Mouse (Mus musculus): ENCODE data around the gene Zfp263. TPM values are rescaled to one million over a fixed set of nuclear protein-coding genes. Genes with fewer than 3 reads are reported as not detected.

Zfp263 gene
- 2.5 and 3.8 TPM in 2 replicates for polyA plus RNA-seq (2012; rRNA removed)

DNA sequence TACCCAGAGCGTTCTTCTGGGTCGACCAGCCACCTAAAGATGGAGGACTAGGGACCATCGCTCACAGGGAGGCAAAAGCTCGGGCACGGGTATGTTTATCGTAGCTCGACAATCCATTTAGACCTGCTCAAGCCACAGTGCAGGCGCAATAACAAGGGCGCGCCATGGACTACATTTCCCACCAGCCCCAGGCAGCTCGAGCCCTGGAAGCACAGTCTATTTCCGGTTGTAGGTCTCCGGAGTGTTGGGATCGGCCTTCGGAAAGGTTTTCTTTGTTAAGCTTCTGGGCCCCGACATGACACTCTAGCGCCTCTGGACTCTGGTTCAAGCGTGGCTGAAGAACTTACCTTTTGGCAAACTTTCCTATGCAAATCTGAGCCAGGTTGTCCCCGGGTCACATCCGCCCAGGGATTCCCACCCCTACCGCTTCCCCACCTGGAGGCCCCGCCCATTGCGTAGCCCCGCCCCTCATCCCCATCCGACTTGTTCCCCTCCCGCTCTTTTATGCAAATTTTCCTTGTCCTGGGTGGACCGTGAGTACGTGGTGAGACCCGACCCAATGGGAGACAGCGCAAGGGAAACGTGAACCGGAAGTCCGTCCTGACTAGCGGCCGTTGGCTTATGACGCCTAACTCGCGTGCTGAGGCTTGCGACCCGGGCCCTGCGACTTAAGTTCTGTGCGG lies at the start of gene Zfp263:
Gene Zfp263 (plus strand): TSS at position 591 of the 683 bp plus-strand sequence.
- WGBS: under 1% methylated on average over 42 of the region's 42 CpGs
- Histone ChIP-seq H3K27ac (ENCODE audit: insufficient read depth, low read depth, low read length) (peak within 1 kb of the TSS; percentile 96), H3K27me3 (ENCODE audit: control insufficient read depth, insufficient read depth, low read length) (no peaks in the 10 kb centered on the region), H3K4me3 (ENCODE audit: low read depth, low read length) (peak within 1 kb of the TSS; percentile 83), H3K36me3 (ENCODE audit: control insufficient read depth, insufficient read depth, low read length) (peaks cover 16% of the 10 kb centered on the region), H3K4me1 (ENCODE audit: control insufficient read depth, insufficient read depth, insufficient read length, low read length) (peaks cover 12% of the 10 kb centered on the region)
- peak; percentile 78; the same call in 1 of the 2 replicates for TF ChIP-seq POLR2A (IDR thresholded peaks at IDR 0.05; ENCODE audit: low read depth, low read length)
- no peak for TF ChIP-seq CTCF (IDR thresholded peaks at IDR 0.05; ENCODE audit: extremely low read depth, insufficient read length, insufficient replicate concordance, low read depth, low read length)

DNA sequence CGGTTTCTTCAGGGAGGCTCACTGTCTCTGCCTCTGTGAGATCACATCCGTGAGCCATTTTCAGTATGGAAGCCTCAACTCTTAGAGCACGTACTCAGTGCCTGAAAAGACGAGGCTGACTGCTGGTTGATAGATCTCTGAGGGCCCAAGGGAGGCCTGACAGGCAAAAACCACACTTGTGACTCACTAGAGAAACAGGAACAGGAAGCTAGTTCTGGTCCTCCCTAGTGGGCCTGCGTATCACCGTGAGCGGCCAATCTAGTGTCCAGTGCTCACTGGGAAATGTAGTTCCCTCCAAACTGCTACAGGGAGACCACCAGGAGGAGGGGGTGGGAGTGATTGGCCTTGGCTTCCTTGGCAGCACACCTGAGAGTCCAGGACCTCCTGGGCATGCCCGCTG lies 44.6 kb upstream of the Zfp263 start:
- Histone ChIP-seq H3K4me3 (ENCODE audit: low read depth, low read length) (no peak overlapping the region), H3K27me3 (ENCODE audit: control insufficient read depth, insufficient read depth, low read length) (no peaks in the 10 kb centered on the region), H3K27ac (ENCODE audit: insufficient read depth, low read depth, low read length) (no peak overlapping the region), H3K4me1 (ENCODE audit: control insufficient read depth, insufficient read depth, insufficient read length, low read length) (no peaks in the 10 kb centered on the region), H3K36me3 (ENCODE audit: control insufficient read depth, insufficient read depth, low read length) (no peaks in the 10 kb centered on the region)
- no peak for TF ChIP-seq POLR2A (IDR thresholded peaks at IDR 0.05; ENCODE audit: low read depth, low read length)
- TF ChIP-seq CTCF (IDR thresholded peaks at IDR 0.05; ENCODE audit: extremely low read depth, insufficient read length, insufficient replicate concordance, low read depth, low read length): no peak
- 78% methylated on average over 8 of the region's 8 CpGs for WGBS

DNA sequence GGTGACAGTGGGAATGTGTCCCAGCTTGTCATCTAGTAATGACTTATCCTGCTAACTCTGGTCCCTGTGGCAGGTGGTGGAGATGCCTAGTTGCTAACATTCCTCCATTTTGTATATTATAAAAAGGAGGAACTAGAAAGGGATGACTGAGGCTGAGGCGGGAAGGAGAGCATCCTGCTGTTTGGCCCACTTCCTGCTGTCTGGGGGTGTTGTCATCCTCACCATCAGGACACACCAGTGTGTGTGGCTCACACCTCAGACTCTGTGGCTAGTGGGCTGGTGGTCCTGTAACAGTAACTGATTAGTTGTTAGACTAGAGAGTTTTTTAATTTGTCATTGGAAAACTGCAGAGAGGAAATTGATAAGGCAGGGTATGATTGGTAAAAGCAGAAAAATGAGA lies 43.0 kb upstream of the Zfp263 start:
- no peaks in the 10 kb centered on the region for H3K27me3 ChIP-seq (ENCODE audit: control insufficient read depth, insufficient read depth, low read length)
- 81% methylated on average over 1 of the region's 1 CpGs for WGBS
- no peaks in the 10 kb centered on the region for H3K36me3 ChIP-seq (ENCODE audit: control insufficient read depth, insufficient read depth, low read length)
- no peaks in the 10 kb centered on the region for H3K4me1 ChIP-seq (ENCODE audit: control insufficient read depth, insufficient read depth, insufficient read length, low read length)
- H3K4me3 ChIP-seq (ENCODE audit: low read depth, low read length): no peak overlapping the region
- TF ChIP-seq CTCF (IDR thresholded peaks at IDR 0.05; ENCODE audit: extremely low read depth, insufficient read length, insufficient replicate concordance, low read depth, low read length) (no peak), POLR2A (IDR thresholded peaks at IDR 0.05; ENCODE audit: low read depth, low read length) (no peak)
- H3K27ac ChIP-seq (ENCODE audit: insufficient read depth, low read depth, low read length): no peak overlapping the region

DNA sequence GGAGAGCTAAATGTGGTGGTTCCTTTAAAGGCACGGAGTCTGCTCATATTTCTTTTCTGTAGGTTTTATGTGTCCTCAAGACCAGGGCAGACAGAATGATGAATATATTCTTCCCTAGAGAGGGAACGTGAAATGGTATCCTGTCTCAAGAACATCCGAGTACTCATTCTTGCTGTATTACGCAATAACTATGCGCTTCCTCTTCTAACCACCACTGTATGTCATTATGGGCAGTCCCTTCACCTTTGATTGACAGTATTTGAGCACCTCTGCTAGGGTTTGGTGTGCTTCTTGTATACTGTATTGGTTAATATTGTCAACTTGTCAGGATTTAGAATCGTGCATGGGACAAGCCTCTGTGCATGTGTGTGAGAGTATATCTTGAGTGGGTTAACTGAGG lies 37.2 kb upstream of the Zfp263 start:
- WGBS: 73% methylated on average over 6 of the region's 6 CpGs
- no peaks in the 10 kb centered on the region for H3K27me3 ChIP-seq (ENCODE audit: control insufficient read depth, insufficient read depth, low read length)
- no peak for TF ChIP-seq CTCF (IDR thresholded peaks at IDR 0.05; ENCODE audit: extremely low read depth, insufficient read length, insufficient replicate concordance, low read depth, low read length)
- no peak for TF ChIP-seq POLR2A (IDR thresholded peaks at IDR 0.05; ENCODE audit: low read depth, low read length)
- H3K27ac ChIP-seq (ENCODE audit: insufficient read depth, low read depth, low read length): no peak overlapping the region
- H3K4me1 ChIP-seq (ENCODE audit: control insufficient read depth, insufficient read depth, insufficient read length, low read length): no peaks in the 10 kb centered on the region
- no peak overlapping the region for H3K4me3 ChIP-seq (ENCODE audit: low read depth, low read length)
- no peaks in the 10 kb centered on the region for H3K36me3 ChIP-seq (ENCODE audit: control insufficient read depth, insufficient read depth, low read length)

DNA sequence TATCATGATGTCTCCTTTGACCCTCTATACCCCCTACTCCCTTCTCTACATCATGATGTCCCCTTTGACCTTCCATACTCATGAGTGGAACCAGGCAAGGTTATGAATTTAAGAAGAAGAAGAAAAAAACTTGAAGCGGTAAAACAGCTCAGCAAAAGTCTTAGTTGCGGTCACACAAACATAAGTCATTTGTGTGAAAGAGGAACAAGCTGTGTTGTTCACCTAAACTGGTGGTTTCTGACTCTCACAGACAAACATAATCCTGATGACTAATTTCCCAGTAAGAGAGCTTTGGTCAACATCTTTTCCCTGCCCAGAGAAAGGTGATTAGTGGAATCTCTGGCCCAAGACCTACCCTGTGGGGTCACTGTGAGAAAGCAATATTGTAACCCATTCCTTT lies 29.2 kb upstream of the Zfp263 start:
- H3K4me1 ChIP-seq (ENCODE audit: control insufficient read depth, insufficient read depth, insufficient read length, low read length): no peaks in the 10 kb centered on the region
- H3K27me3 ChIP-seq (ENCODE audit: control insufficient read depth, insufficient read depth, low read length): no peaks in the 10 kb centered on the region
- no peaks in the 10 kb centered on the region for H3K36me3 ChIP-seq (ENCODE audit: control insufficient read depth, insufficient read depth, low read length)
- no peak overlapping the region for H3K27ac ChIP-seq (ENCODE audit: insufficient read depth, low read depth, low read length)
- no peak overlapping the region for H3K4me3 ChIP-seq (ENCODE audit: low read depth, low read length)
- WGBS: 86% methylated on average over 2 of the region's 2 CpGs
- TF ChIP-seq CTCF (IDR thresholded peaks at IDR 0.05; ENCODE audit: extremely low read depth, insufficient read length, insufficient replicate concordance, low read depth, low read length) (no peak), POLR2A (IDR thresholded peaks at IDR 0.05; ENCODE audit: low read depth, low read length) (no peak)

DNA sequence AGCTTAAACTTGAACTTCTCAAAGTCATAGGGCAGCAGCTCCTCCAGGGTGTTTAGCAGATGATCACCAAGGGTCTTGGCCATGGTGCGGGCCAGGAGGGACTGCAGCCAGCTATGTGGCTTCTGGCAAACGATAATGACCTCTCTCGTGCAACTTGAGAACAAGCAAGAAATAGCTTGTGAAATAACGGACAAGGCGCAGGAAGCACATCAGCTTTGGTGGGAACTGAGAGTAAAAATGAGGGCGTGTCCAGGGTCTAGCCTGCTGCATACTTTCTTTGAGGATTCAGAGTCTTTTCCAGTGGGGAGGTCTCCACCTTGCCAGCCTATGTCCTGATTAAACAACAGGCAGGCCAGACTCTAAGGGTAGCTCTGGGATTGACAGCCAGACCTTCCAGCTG lies 25.9 kb upstream of the Zfp263 start, which contains the start of gene Mefv:
Gene Mefv (minus strand): TSS at position 118 of the 400 bp plus-strand sequence.
- WGBS: 89% methylated on average over 6 of the region's 6 CpGs
- TF ChIP-seq CTCF (IDR thresholded peaks at IDR 0.05; ENCODE audit: extremely low read depth, insufficient read length, insufficient replicate concordance, low read depth, low read length) (no peak), POLR2A (IDR thresholded peaks at IDR 0.05; ENCODE audit: low read depth, low read length) (no peak)
- Histone ChIP-seq H3K4me1 (ENCODE audit: control insufficient read depth, insufficient read depth, insufficient read length, low read length) (no peaks in the 10 kb centered on the region), H3K36me3 (ENCODE audit: control insufficient read depth, insufficient read depth, low read length) (no peaks in the 10 kb centered on the region), H3K27me3 (ENCODE audit: control insufficient read depth, insufficient read depth, low read length) (no peaks in the 10 kb centered on the region), H3K27ac (ENCODE audit: insufficient read depth, low read depth, low read length) (no peak within 1 kb of the TSS), H3K4me3 (ENCODE audit: low read depth, low read length) (peak within 1 kb of the TSS; percentile 34)

DNA sequence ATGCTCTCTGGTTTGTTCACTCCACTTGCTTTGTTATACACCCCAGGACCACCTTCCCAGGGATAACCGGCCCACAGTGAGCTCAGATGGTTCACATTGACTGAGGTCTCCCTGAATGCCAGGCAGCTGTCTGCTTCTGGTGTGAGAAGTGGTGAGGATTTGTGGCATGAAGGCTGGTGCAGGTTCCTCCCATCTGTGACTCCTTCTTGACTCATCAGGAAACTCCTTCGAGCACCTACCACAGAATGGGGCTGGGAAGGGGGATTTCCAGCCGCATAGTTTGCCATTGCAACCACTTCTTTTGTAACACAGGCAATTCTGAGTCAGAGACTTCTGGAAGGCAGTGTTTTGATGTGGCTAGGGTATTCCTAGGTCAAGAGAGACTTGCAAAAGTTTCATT lies 20.7 kb upstream of the Zfp263 start:
- Histone ChIP-seq H3K4me3 (ENCODE audit: low read depth, low read length) (no peak overlapping the region), H3K4me1 (ENCODE audit: control insufficient read depth, insufficient read depth, insufficient read length, low read length) (no peaks in the 10 kb centered on the region), H3K36me3 (ENCODE audit: control insufficient read depth, insufficient read depth, low read length) (no peaks in the 10 kb centered on the region), H3K27me3 (ENCODE audit: control insufficient read depth, insufficient read depth, low read length) (no peaks in the 10 kb centered on the region), H3K27ac (ENCODE audit: insufficient read depth, low read depth, low read length) (no peak overlapping the region)
- TF ChIP-seq POLR2A (IDR thresholded peaks at IDR 0.05; ENCODE audit: low read depth, low read length) (no peak), CTCF (IDR thresholded peaks at IDR 0.05; ENCODE audit: extremely low read depth, insufficient read length, insufficient replicate concordance, low read depth, low read length) (no peak)
- WGBS: 64% methylated on average over 3 of the region's 3 CpGs

Measured in small intestine, adult 2 months (tissue).